Mouse (Mus musculus): Measurements from ENCODE around the gene Gjb2.

GRCm38 (mm10) chr14:57057563-57058321, 46.8 kb downstream of the Gjb2 start, which contains the start of gene Gja3:
- TF ChIP-seq CTCF (IDR thresholded peaks at IDR 0.05; ENCODE audit: low read depth, low read length), result no peak
- TF ChIP-seq POLR2A (IDR thresholded peaks at IDR 0.05; ENCODE audit: extremely low read depth, insufficient read depth, low read length), result no peak
